ENCODE assay signal across 12 mouse cellular contexts in the genomic region with DNA sequence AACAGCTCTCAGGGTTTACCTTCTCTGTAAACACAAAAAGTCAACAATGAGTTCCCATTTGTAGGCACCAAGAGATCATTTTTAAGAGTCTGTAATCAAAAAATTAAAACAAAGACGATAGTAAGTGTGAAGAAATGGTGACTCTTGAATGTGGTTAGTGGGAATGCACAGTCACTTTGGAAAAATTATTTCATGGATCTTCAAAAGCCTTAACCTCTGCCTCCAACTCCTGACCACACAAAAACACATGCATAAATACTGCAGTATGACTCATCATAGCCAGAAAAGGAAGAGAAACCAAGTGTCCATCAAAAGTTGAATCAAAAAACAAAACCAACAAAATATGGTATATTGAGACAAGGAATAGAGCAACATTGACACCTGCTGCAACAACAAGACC.
"Had no signal": no experiment of that assay in that cellular context is flagged by ENCODE, and none has a peak within 500 bp of the region (broad histone marks: within the 10 kb centered on the region; RNA-seq: fewer than 3 reads in every experiment).

No protein-coding gene starts in this region.

- DNase-seq: gastrocnemius, adult 2 months; gastrocnemius, postnatal 10 days; gastrocnemius, postnatal 25 days; heart, adult 18-20 months; heart, postnatal 10 days; heart, postnatal 4 days; kidney, adult 18-20 months; kidney, adult 8-10 months; kidney, postnatal 10 days; kidney, postnatal 25 days; kidney, postnatal 4 days; left cerebral cortex, postnatal 4 days had no signal
